15 mouse cellular contexts compared by ENCODE assay signal in genomic region chr14:37323392-37323791, GRCm38 (mm10).
DNase-seq lines count a peak whose midpoint lies in the region; ATAC-seq lines count a peak whose summit lies in the region.
"Had no signal": no experiment of that assay in that cellular context is flagged by ENCODE, and none has a peak within 500 bp of the region (broad histone marks: within the 10 kb centered on the region; RNA-seq: fewer than 3 reads in every experiment).

No protein-coding gene starts in this region.

- no peaks in the 10 kb centered on the region for H3K36me3 ChIP-seq in liver, embryonic 12.5 days
- H3K36me3 ChIP-seq in hindbrain, embryonic 16.5 days (ENCODE audit: control insufficient read depth, insufficient read depth, low read length): no peaks in the 10 kb centered on the region
- no peaks in the 10 kb centered on the region for H3K36me3 ChIP-seq in forebrain, embryonic 12.5 days (replicated peaks)
- H3K36me3 ChIP-seq: embryonic facial prominence, embryonic 12.5 days; forebrain, embryonic 15.5 days; lung, embryonic 15.5 days had no signal

- 48% methylated on average over 4 of the region's 4 CpGs for WGBS in liver, embryonic 12.5 days (ENCODE audit: insufficient replicate concordance)
- 55% methylated on average over 4 of the region's 4 CpGs for WGBS in hindbrain, embryonic 16.5 days
- 84% methylated on average over 4 of the region's 4 CpGs for WGBS in forebrain, embryonic 12.5 days

- DNase-seq in liver: peak; percentile 5
- peak; percentile 35 to 58 for DNase-seq in kidney, postnatal 4 days
- no peak for DNase-seq in left cerebral cortex, postnatal 36 days (ENCODE audit: low spot score in 2 of 2)
- DNase-seq: cerebellum, adult 8-10 months; heart, postnatal 10 days; left cerebral cortex, postnatal 4 days had no signal

- ATAC-seq in liver, embryonic 12.5 days: no peak
- ATAC-seq in hindbrain, embryonic 16.5 days: peak; percentile 50
- ATAC-seq in megakaryocyte progenitor cell, adult 5-6 weeks (replicated peaks; ENCODE audit: poor library complexity): peak; percentile 52
- no peak for ATAC-seq in forebrain, embryonic 12.5 days (ENCODE audit: low FRiP score)
- ATAC-seq: forebrain, embryonic 15.5 days; Patski had no signal

- intact Hi-C loops in left cerebral cortex, postnatal 36 days (cut with DNase I): no loop called here

- H3K4me1 ChIP-seq in liver, embryonic 12.5 days: no peaks in the 10 kb centered on the region
- no peaks in the 10 kb centered on the region for H3K4me1 ChIP-seq in hindbrain, embryonic 16.5 days (ENCODE audit: control insufficient read depth, insufficient read depth, low read depth, low read length)
- H3K4me1 ChIP-seq in forebrain, embryonic 12.5 days: no peaks in the 10 kb centered on the region
- H3K4me1 ChIP-seq: embryonic facial prominence, embryonic 12.5 days; forebrain, embryonic 15.5 days; lung, embryonic 15.5 days had no signal

- no peak overlapping the region for H3K4me3 ChIP-seq in liver, embryonic 12.5 days
- H3K4me3 ChIP-seq in hindbrain, embryonic 16.5 days (ENCODE audit: low read length): no peak overlapping the region
- no peak overlapping the region for H3K4me3 ChIP-seq in forebrain, embryonic 12.5 days (replicated peaks)
- H3K4me3 ChIP-seq: embryonic facial prominence, embryonic 12.5 days; forebrain, embryonic 15.5 days; layer of hippocampus, adult 2 months; lung, embryonic 15.5 days had no signal

- no peak overlapping the region for H3K9ac ChIP-seq in liver, embryonic 12.5 days
- no peak overlapping the region for H3K9ac ChIP-seq in hindbrain, embryonic 16.5 days (ENCODE audit: low read depth, low read length)
- no peak overlapping the region for H3K9ac ChIP-seq in forebrain, embryonic 12.5 days
- H3K9ac ChIP-seq: embryonic facial prominence, embryonic 12.5 days; forebrain, embryonic 15.5 days; lung, embryonic 15.5 days had no signal

- H3K9me3 ChIP-seq in liver, embryonic 12.5 days (replicated peaks): no peaks in the 10 kb centered on the region
- no peaks in the 10 kb centered on the region for H3K9me3 ChIP-seq in hindbrain, embryonic 16.5 days (ENCODE audit: control insufficient read depth, low read length)
- no peaks in the 10 kb centered on the region for H3K9me3 ChIP-seq in forebrain, embryonic 12.5 days
- H3K9me3 ChIP-seq: embryonic facial prominence, embryonic 12.5 days; forebrain, embryonic 15.5 days; lung, embryonic 15.5 days had no signal

- no peaks in the 10 kb centered on the region for H3K27me3 ChIP-seq in liver, embryonic 12.5 days (replicated peaks)
- no peaks in the 10 kb centered on the region for H3K27me3 ChIP-seq in hindbrain, embryonic 16.5 days (replicated peaks; ENCODE audit: control insufficient read depth, insufficient read depth, low read length)
- no peaks in the 10 kb centered on the region for H3K27me3 ChIP-seq in forebrain, embryonic 12.5 days
- H3K27me3 ChIP-seq: embryonic facial prominence, embryonic 12.5 days; forebrain, embryonic 15.5 days; lung, embryonic 15.5 days; Patski had no signal

- no peak overlapping the region for H3K4me2 ChIP-seq in liver, embryonic 12.5 days
- H3K4me2 ChIP-seq in hindbrain, embryonic 16.5 days (ENCODE audit: low read length): no peak overlapping the region
- H3K4me2 ChIP-seq in forebrain, embryonic 12.5 days: no peak overlapping the region
- H3K4me2 ChIP-seq: embryonic facial prominence, embryonic 12.5 days; forebrain, embryonic 15.5 days; lung, embryonic 15.5 days had no signal

- no peak overlapping the region for H3K27ac ChIP-seq in liver, embryonic 12.5 days
- H3K27ac ChIP-seq in hindbrain, embryonic 16.5 days (ENCODE audit: low read depth, low read length): no peak overlapping the region
- H3K27ac ChIP-seq in forebrain, embryonic 12.5 days: no peak overlapping the region
- H3K27ac ChIP-seq: embryonic facial prominence, embryonic 12.5 days; forebrain, embryonic 15.5 days; layer of hippocampus, adult 2 months; lung, embryonic 15.5 days had no signal

Comparison
In these comparisons a context has a peak if more than half of its experiments do, and no peak if none do; other contexts are left out.
1. DNase-seq: peak in liver (single experiment) and kidney, postnatal 4 days (2 of 2); none in left cerebral cortex, postnatal 36 days (0 of 2).
2. ATAC-seq: peak in hindbrain, embryonic 16.5 days (single experiment) and megakaryocyte progenitor cell, adult 5-6 weeks (single experiment); none in liver, embryonic 12.5 days (single experiment) and forebrain, embryonic 12.5 days (single experiment).